Mouse (Mus musculus) hindlimb bud, embryonic 11.5 days (tissue): ENCODE data around the gene Cpne6.

Experiments used
- DNase-seq: peaks from one replicate; pipeline ENCODE4 v3.0.0-alpha.2; 2012; ENCODE audit warnings: low read depth, low spot score; ENCODE audit errors: extremely low spot score

Gene Cpne6

GRCm38 (mm10) chr14:55510125-55510731 is at the start of gene Cpne6:
TSS of gene Cpne6 (plus strand) at chr14:55510445.
- no peak for DNase-seq

GRCm38 (mm10) chr14:55461757-55462156 is 48.5 kb upstream of the Cpne6 start:
- DNase-seq = no peak

GRCm38 (mm10) chr14:55466481-55466880 is 43.8 kb upstream of the Cpne6 start:
- no peak for DNase-seq

GRCm38 (mm10) chr14:55467108-55467507 is 43.1 kb upstream of the Cpne6 start:
- no peak for DNase-seq

- no peak for DNase-seq
These were observed 41.9 kb upstream of the Cpne6 start for GRCm38 (mm10) chr14:55468301-55468741.

- no peak for DNase-seq
These were observed 41.2 kb upstream of the Cpne6 start for GRCm38 (mm10) chr14:55469041-55469440.

- DNase-seq = no peak
These were observed 40.4 kb upstream of the Cpne6 start for GRCm38 (mm10) chr14:55469821-55470220.

- DNase-seq = no peak
These were observed 39.4 kb upstream of the Cpne6 start for GRCm38 (mm10) chr14:55470806-55471205.

- no peak for DNase-seq
These were observed 34.6 kb upstream of the Cpne6 start for GRCm38 (mm10) chr14:55475654-55476053.

GRCm38 (mm10) chr14:55477421-55477820 is 32.8 kb upstream of the Cpne6 start:
- DNase-seq = no peak

- DNase-seq = no peak
These were observed 32.4 kb upstream of the Cpne6 start for GRCm38 (mm10) chr14:55477829-55478228.

- DNase-seq = no peak
These were observed 31.3 kb upstream of the Cpne6 start, which contains the start of gene Dhrs4 for GRCm38 (mm10) chr14:55478651-55479599. TSS of gene Dhrs4 (plus strand) at chr14:55478758.

GRCm38 (mm10) chr14:55479629-55480028 is 30.6 kb upstream of the Cpne6 start:
- no peak for DNase-seq

GRCm38 (mm10) chr14:55484430-55485085 is 25.7 kb upstream of the Cpne6 start:
- DNase-seq = no peak

GRCm38 (mm10) chr14:55486836-55487235 is 23.4 kb upstream of the Cpne6 start:
- DNase-seq = no peak

GRCm38 (mm10) chr14:55490361-55491201 is 19.7 kb upstream of the Cpne6 start, which contains the start of gene Carmil3:
TSS of gene Carmil3 (plus strand) at chr14:55490651.
- DNase-seq = no peak

- DNase-seq = no peak
These were observed 18.9 kb upstream of the Cpne6 start for GRCm38 (mm10) chr14:55491291-55491833.

GRCm38 (mm10) chr14:55492103-55492502 is 18.1 kb upstream of the Cpne6 start:
- DNase-seq = no peak

- no peak for DNase-seq
These were observed 14.6 kb upstream of the Cpne6 start for GRCm38 (mm10) chr14:55495509-55496240.
